Mouse (Mus musculus) spleen, adult 2 months (tissue): Measurements from ENCODE around the gene AI854703. TPM values are rescaled to one million over a fixed set of nuclear protein-coding genes. Genes with fewer than 3 reads are reported as not detected.

Source experiments
- DNase-seq, 2 experiments: peaks; one replicate each; pipeline versions ENCODE4 v3.0.0 to v3.0.0-alpha.2; 2012 to 2021; ENCODE audit warnings: low spot score in 2 of 2, low read depth in 1 of 2
- H3K27ac ChIP-seq: fragments of 200-500 bp; 2 replicates; pipeline ENCODE4 v1.5.1; 2012; ENCODE audit warnings: low read length, inconsistent platforms; ENCODE audit not compliant: insufficient read depth
- H3K27me3 ChIP-seq: fragments of 200-500 bp; 2 replicates; pipeline ENCODE4 v1.6.1; 2012; ENCODE audit warnings: mild to moderate bottlenecking, moderate library complexity, low read length, inconsistent platforms; ENCODE audit not compliant: control insufficient read depth, insufficient read depth
- H3K36me3 ChIP-seq: fragments of 200-500 bp; 2 replicates; pipeline ENCODE4 v1.6.1; 2012; ENCODE audit warnings: mild to moderate bottlenecking, low read length, inconsistent platforms; ENCODE audit not compliant: control insufficient read depth, insufficient read depth
- H3K4me1 ChIP-seq: fragments of 200-500 bp; 2 replicates; pipeline ENCODE4 v1.6.1; 2011; ENCODE audit warnings: inconsistent platforms; ENCODE audit not compliant: control insufficient read depth, insufficient read depth, insufficient read length
- H3K4me3 ChIP-seq: fragments of 200-500 bp; 2 replicates; pipeline ENCODE4 v1.5.1; 2011; ENCODE audit warnings: mild to moderate bottlenecking, inconsistent platforms; ENCODE audit not compliant: insufficient read depth, insufficient read length; ENCODE audit errors: extremely low read depth
- CTCF ChIP-seq: fragments of 200-500 bp; IDR thresholded peaks from 2 replicates; pipeline ENCODE4 v1.5.1; 2011; ENCODE audit warnings: mild to moderate bottlenecking, inconsistent platforms; ENCODE audit not compliant: insufficient read depth, insufficient read length, insufficient replicate concordance; ENCODE audit errors: extremely low read depth
- POLR2A ChIP-seq: fragments of 200-500 bp; IDR thresholded peaks from 2 replicates; pipeline ENCODE4 v1.6.1; 2011; ENCODE audit warnings: low read depth, low read length, inconsistent platforms
- WGBS: fragments of 180-500 bp; shearing (Covaris S2); methylation state at CpG from one replicate; pipeline ENCODE4 v1.1.7; 2018; 5-methylcytosine and 5-hydroxymethylcytosine counted together
- polyA plus RNA-seq: library from polyadenylated mRNA; depleted of rRNA; stranded (reverse); fragments of >200 nt; gene quantifications from 2 replicates; pipeline ENCODE4 v1.2.3, GENCODE M21; 2012

Gene AI854703
- polyA plus RNA-seq, 1 experiment, result 0.77 TPM

GRCm38 (mm10) chr6:48638553-48638952 lies 12.0 kb downstream of the AI854703 start:
- DNase-seq, result no peak

GRCm38 (mm10) chr6:48641391-48641790 lies 14.8 kb downstream of the AI854703 start:
- Histone ChIP-seq H3K27me3 (no peaks in the 10 kb centered on the region), H3K4me3 (no peak overlapping the region), H3K36me3 (no peaks in the 10 kb centered on the region), H3K27ac (no peak overlapping the region), H3K4me1 (peaks cover 4% of the 10 kb centered on the region; the same call in 1 of the 2 replicates)
- no peak for TF ChIP-seq CTCF
- no peak for TF ChIP-seq POLR2A
- DNase-seq, result no peak
- 78% methylated on average over 6 of the region's 6 CpGs for WGBS

More at GRCm38 (mm10) chr6:48638553-48638952, 12.0 kb downstream of the AI854703 start:
- Histone ChIP-seq H3K27ac (no peak overlapping the region), H3K27me3 (no peaks in the 10 kb centered on the region), H3K36me3 (no peaks in the 10 kb centered on the region), H3K4me3 (no peak overlapping the region), H3K4me1 (no peaks in the 10 kb centered on the region)
- 81% methylated on average over 2 of the region's 2 CpGs for WGBS
- no peak for TF ChIP-seq CTCF
- no peak for TF ChIP-seq POLR2A

GRCm38 (mm10) chr6:48642764-48643292 lies 16.3 kb downstream of the AI854703 start:
- TF ChIP-seq CTCF (peak; percentile 18; the same call in 1 of the 2 replicates), POLR2A (no peak)
- Histone ChIP-seq H3K36me3 (no peaks in the 10 kb centered on the region), H3K4me3 (no peak overlapping the region), H3K4me1 (peaks cover 6% of the 10 kb centered on the region; the same call in 1 of the 2 replicates), H3K27ac (no peak overlapping the region), H3K27me3 (no peaks in the 10 kb centered on the region)
- WGBS, result 21% methylated on average over 4 of the region's 4 CpGs
- peak in 1 of 2 experiments; percentile 52 for DNase-seq

- DNase-seq, result peak; percentile 73 to 75
These were observed 19.2 kb downstream of the AI854703 start for GRCm38 (mm10) chr6:48645660-48646308.

GRCm38 (mm10) chr6:48646309-48646690 lies 19.7 kb downstream of the AI854703 start:
- 74% methylated on average over 4 of the region's 4 CpGs for WGBS

More at GRCm38 (mm10) chr6:48645660-48646308, 19.2 kb downstream of the AI854703 start:
- peak overlapping the region; percentile 45; the same call in 1 of the 2 replicates for H3K27ac ChIP-seq
- peaks cover 8% of the 10 kb centered on the region for H3K36me3 ChIP-seq
- peaks cover 13% of the 10 kb centered on the region; the same call in 1 of the 2 replicates for H3K4me1 ChIP-seq
- WGBS, result 6% methylated on average over 12 of the region's 12 CpGs
- H3K4me3 ChIP-seq, result no peak overlapping the region; the same call in 1 of the 2 replicates
- H3K27me3 ChIP-seq, result no peaks in the 10 kb centered on the region
- no peak for TF ChIP-seq POLR2A
- peak; percentile 86; the same call in 1 of the 2 replicates for TF ChIP-seq CTCF

GRCm38 (mm10) chr6:48646995-48647394 lies 20.4 kb downstream of the AI854703 start, which contains the start of gene Gimap8:
Gene Gimap8 (plus strand): TSS chr6:48647234.
- peaks cover 18% of the 10 kb centered on the region for H3K36me3 ChIP-seq
- TF ChIP-seq POLR2A, result peak; percentile 8; the same call in 1 of the 2 replicates
- TF ChIP-seq CTCF, result peak; percentile 81
- peak; percentile 80 to 90 for DNase-seq
- 5% methylated on average over 3 of the region's 3 CpGs for WGBS
- H3K27me3 ChIP-seq, result no peaks in the 10 kb centered on the region
- peaks cover 13% of the 10 kb centered on the region; the same call in 1 of the 2 replicates for H3K4me1 ChIP-seq
- peak within 1 kb of the TSS; percentile 71 for H3K4me3 ChIP-seq
- H3K27ac ChIP-seq, result peak within 1 kb of the TSS; percentile 91

More at GRCm38 (mm10) chr6:48646309-48646690, 19.7 kb downstream of the AI854703 start:
- Histone ChIP-seq H3K36me3 (peaks cover 13% of the 10 kb centered on the region), H3K4me1 (peaks cover 13% of the 10 kb centered on the region; the same call in 1 of the 2 replicates), H3K4me3 (no peak overlapping the region), H3K27me3 (no peaks in the 10 kb centered on the region), H3K27ac (no peak overlapping the region)
- no peak for TF ChIP-seq CTCF
- no peak for TF ChIP-seq POLR2A
- no peak for DNase-seq
